Mouse (Mus musculus) urinary bladder, postnatal 14 days (tissue): ENCODE data around the gene Tecpr1.

ENCODE experiments used
- DNase-seq: peaks from one replicate; pipeline ENCODE4 v3.0.0; 2021; ENCODE audit warnings: low spot score

The Tecpr1 gene

DNA sequence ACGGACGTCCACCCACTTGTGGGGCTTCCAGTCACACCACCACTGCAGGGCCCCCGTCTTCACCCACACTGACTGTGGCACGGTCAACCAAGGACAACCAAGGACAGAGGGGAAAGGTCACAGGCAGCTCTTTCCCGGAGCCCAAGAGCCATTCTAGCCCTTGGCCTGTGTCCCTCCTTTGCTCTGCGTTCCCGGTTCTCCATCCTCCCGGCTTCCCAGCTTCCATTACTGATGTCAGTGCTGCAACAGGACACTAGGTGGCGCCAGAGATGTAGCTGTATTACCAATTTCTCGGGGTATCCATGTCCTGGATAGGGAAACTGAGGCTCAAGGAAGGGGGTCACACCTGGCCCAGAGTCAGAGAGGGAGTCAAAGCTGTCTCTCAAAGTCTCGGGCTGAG, 15.9 kb downstream of the Tecpr1 start:
- peak; percentile 52 for DNase-seq

GRCm38 (mm10) chr5:144206069-144206468, 17.3 kb downstream of the Tecpr1 start:
- no peak for DNase-seq

GRCm38 (mm10) chr5:144204911-144205310, 18.5 kb downstream of the Tecpr1 start:
- no peak for DNase-seq

- DNase-seq, result no peak
Measured at GRCm38 (mm10) chr5:144204303-144204702, 19.1 kb downstream of the Tecpr1 start.

DNA sequence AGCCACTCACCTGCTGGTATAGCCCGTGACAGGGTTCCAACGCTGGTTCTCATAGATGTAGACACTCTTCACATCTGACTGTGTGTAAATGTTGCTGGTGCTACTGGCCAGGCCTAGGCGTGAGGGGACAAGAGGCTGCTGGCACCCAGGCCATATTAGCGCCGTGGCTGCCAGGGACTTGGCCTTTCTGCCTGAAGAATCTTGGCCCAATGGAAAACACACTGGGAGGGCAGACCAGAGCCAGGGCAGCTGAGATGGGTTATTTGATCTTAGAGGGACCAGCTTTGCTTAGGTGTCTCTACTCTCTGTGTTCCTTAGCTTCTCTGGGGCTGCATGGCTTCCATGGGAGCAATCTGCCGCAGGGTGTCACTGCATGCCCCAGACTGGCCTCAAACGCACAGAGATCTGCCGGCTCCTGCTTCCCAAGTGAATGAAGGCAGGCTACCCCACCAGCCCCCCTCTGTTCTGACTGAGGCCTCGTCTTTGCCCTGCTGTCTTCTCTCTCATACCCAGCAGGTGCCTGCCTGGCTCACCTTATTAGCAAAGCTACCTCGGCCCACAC, 19.9 kb downstream of the Tecpr1 start:
- DNase-seq, result no peak

DNA sequence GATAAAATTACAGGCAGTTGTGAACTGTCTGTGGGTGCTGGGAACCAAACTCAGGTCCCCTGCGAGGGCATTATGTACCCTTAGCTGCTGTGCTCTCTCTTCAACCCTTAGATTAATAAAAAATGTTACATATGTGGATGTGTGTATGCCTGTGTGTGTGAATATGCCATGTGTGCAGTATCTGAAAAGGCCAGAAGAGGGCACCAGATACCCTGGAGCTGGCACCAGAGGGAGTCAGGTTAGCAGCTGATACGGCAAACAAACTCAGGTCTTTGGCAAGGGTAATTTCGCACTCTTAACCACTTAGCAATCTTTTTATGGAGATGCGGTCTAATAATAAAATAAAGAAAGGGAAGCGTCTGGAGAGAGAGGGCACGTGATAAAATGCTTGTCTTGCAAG, 21.0 kb downstream of the Tecpr1 start:
- DNase-seq, result no peak

DNA sequence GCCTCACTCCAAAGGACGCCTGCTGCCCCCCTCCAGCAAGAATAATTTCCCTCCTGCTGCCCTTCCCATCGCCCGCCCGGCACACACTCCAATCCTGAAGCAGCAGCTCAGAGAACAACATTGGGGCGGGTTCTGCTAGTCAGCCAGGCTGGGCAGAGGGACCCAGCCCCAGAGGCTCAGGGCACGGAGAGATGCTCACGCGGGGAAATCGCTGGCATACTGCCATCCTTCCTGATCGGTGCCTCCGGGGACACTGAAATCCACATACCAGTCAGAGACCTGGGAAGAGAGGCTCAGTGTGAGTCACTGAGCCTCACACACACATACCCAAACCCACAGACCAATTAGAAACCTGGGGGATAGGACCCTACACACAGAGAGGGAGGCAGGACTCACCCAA, 22.8 kb downstream of the Tecpr1 start:
- DNase-seq, result no peak

DNA sequence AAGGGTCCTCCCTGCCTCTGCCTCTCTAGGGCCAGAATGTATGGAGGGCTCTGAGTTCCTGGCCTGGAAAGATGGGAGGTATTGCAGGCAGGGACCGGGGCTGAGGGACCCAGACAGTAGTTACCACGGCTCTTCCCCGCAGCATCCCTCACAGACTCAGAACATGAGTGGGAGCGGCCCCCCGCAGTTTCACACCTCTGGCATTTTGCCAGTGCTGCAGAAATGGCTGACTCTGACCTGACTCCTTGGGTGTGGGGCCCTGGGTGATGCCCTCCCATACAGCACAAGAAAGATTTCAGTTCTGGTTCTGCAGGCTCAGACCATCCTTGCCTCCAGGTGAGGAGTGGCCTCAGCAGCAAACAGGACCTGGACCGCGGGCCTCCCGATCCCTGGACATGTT, 27.8 kb downstream of the Tecpr1 start:
- no peak for DNase-seq

- no peak for DNase-seq
Measured at GRCm38 (mm10) chr5:144194416-144194815, 29.0 kb downstream of the Tecpr1 start.

- no peak for DNase-seq
Measured at GRCm38 (mm10) chr5:144192673-144193072, 30.7 kb downstream of the Tecpr1 start.

- no peak for DNase-seq
Measured at GRCm38 (mm10) chr5:144191026-144191425, 32.4 kb downstream of the Tecpr1 start.

- peak; percentile 67 for DNase-seq
Measured at GRCm38 (mm10) chr5:144189950-144190583, 33.3 kb downstream of the Tecpr1 start, which contains the start of gene Bhlha15. Gene Bhlha15, plus strand, starts transcription at chr5:144190286.

- no peak for DNase-seq
Measured at GRCm38 (mm10) chr5:144189327-144189726, 34.1 kb downstream of the Tecpr1 start.

GRCm38 (mm10) chr5:144188422-144188821, 35.0 kb downstream of the Tecpr1 start:
- no peak for DNase-seq

DNA sequence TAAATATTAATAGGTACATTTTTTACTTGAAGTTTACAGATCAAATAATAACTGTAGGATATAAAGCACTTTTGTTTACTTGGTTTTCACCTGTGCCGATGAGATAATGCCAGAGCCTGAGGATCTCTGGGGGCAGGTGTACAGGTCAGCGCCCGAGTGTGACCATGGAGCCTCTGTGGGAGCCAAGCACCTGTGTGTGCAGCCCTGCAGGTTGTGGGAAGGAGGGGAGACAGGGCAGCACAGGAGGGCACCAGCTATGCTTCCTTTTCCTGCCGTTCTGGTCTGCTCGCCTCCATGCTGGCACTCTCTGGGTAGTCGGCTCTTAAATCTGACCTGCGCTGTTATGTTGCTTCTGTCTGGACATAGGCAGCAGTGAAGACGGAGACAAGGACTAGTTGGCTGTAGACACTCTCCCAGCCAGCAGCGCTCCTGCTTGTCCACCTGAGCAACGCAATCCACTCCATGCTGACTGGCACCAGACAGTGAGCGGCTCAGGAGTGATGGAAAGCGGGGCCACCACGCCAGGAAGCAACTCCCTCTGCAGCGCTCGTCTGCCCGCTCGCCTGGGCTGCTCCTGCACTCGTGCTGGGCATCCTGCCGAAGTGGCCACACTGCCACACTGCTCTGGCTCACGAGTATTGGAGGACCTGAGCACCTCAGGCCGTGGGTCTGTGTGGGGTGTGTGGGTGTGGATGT, 38.9 kb downstream of the Tecpr1 start:
- DNase-seq, result no peak

DNA sequence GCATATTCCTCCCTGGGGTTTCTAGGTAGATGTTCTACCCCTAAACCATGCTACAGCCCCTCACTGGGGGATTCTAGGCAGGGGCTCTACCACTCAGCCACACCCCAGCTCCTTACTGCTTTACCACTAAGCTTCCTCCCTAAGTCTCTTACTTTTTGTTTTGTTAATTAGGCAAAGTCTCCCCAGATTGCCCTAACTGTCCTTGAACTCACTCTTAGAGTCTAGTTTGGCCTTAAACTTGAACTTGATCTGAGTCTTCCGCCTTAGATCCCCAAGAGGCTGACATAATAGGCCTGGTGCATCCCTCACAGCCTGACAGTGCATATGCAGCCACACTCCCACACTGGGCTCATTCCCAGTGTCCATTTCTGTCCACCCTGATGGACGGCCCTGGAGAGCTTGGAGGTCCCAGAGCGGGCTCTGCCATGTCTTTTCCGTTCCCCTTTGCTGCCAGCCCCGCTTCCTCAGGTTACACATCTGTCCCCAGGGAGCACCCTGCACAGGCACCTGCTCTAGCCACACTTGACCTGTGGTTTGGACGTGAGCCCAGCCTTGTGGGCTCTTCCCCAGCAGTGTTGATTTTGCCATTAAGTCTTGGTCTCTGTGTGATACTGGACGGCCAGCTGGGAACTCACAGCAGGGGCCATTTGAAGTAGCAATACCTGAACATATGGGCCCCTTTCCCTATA, 39.6 kb downstream of the Tecpr1 start:
- no peak for DNase-seq

- no peak for DNase-seq
Measured at GRCm38 (mm10) chr5:144183248-144183559, 40.2 kb downstream of the Tecpr1 start.

- no peak for DNase-seq
Measured at GRCm38 (mm10) chr5:144182542-144183247, 40.7 kb downstream of the Tecpr1 start.

DNA sequence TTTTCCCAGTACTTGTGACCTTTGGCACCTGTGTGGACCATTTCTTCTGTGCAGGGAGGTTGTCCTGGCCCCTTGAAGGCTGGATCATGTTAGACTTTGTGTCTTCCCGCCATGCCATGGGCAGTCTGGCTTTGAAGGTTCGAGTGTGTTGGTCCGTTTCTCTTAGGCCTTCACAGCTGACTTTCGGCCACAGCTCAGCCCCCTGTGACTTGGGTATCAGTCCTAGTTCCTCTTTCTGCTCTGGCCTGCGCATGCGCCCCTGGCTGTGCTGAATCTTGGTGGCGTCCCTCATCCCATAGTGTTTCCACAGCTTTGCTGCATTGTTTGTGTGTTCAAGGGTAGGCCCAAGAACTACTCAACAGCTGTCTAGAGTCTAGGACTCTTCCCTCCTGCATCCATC, 42.2 kb downstream of the Tecpr1 start:
- DNase-seq, result no peak

GRCm38 (mm10) chr5:144178216-144178615, 45.2 kb downstream of the Tecpr1 start:
- no peak for DNase-seq

GRCm38 (mm10) chr5:144173648-144174047, 49.8 kb downstream of the Tecpr1 start:
- DNase-seq, result no peak

GRCm38 (mm10) chr5:144169275-144169975, 54.0 kb downstream of the Tecpr1 start:
- DNase-seq, result no peak
